ENCODE assay signal across 8 mouse cellular contexts in the genomic region with DNA sequence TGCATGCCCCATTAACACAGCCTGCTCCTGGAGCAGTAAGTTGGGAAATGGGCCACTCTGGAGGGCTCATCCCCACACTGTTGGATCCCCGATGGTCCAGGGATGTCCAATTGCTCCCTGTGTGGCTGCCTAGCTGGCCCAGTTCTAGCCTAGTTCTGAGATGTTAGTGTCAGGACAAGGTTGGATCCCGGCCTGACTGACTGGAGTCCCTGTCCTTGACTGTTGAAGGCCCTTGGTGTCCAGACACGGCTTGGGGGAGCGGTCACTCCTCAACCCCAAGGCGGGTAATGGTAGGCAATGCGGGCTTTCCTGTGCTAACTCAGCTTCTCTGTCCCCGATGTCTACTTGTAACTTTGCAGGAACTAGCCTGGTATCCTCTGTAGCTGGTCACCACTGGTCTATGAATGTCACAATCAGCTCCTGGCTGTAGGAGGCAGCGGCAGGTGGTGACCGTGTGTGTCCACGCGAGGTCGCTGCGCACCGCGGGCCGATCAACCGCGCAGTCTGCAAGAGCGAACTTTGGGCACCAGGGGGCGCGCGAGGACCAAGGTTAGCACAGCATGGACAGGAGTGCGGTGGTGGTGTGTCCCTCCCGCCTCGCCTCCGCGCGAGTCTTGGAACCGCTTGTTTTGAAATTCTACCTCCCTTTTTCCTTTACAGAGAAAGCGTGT. TPM values are rescaled to one million over a fixed set of nuclear protein-coding genes. Genes with fewer than 3 reads are reported as not detected.
DNase-seq lines count a peak whose midpoint lies in the region; ATAC-seq and TF ChIP-seq lines count a peak whose summit lies in the region.

No protein-coding gene starts in this region.

- H3K4me1 ChIP-seq in heart, embryonic 12.5 days (replicated peaks): peaks cover 9% of the 10 kb centered on the region
- H3K4me1 ChIP-seq in kidney, embryonic 16.5 days (ENCODE audit: insufficient read depth, low read length): no peaks in the 10 kb centered on the region

- H3K9ac ChIP-seq in heart, embryonic 12.5 days: peak overlapping the region; percentile 56
- H3K9ac ChIP-seq in kidney, embryonic 16.5 days (replicated peaks; ENCODE audit: low read length): no peak overlapping the region

- 13% methylated on average over 30 of the region's 30 CpGs for WGBS in heart, embryonic 12.5 days
- 15% methylated on average over 30 of the region's 30 CpGs for WGBS in kidney, embryonic 16.5 days

- H3ac ChIP-seq in C2C12 (ENCODE audit: control insufficient read depth, insufficient read length, low read depth): no peak overlapping the region

- no peaks in the 10 kb centered on the region for H3K9me3 ChIP-seq in heart, embryonic 12.5 days (replicated peaks)
- no peaks in the 10 kb centered on the region for H3K9me3 ChIP-seq in kidney, embryonic 16.5 days (ENCODE audit: low read length)

- H3K79me2 ChIP-seq in C2C12 (ENCODE audit: control insufficient read depth, insufficient read depth): no peaks in the 10 kb centered on the region

- no peak overlapping the region for H3K27ac ChIP-seq in heart, embryonic 12.5 days (ENCODE audit: poor library complexity, severe bottlenecking)
- H3K27ac ChIP-seq in kidney, embryonic 16.5 days (ENCODE audit: low read length): no peak overlapping the region

- peaks cover 7% of the 10 kb centered on the region for H3K27me3 ChIP-seq in C2C12 (ENCODE audit: control insufficient read depth, insufficient read depth, insufficient read length)
- H3K27me3 ChIP-seq in heart, embryonic 12.5 days (replicated peaks): peaks cover 43% of the 10 kb centered on the region
- H3K27me3 ChIP-seq in kidney, embryonic 16.5 days (ENCODE audit: insufficient read depth, low read length): no peaks in the 10 kb centered on the region

- H3K79me3 ChIP-seq in C2C12 (ENCODE audit: low read depth): no peaks in the 10 kb centered on the region

- peak overlapping the region; percentile 62 for H3K4me2 ChIP-seq in heart, embryonic 12.5 days
- peak overlapping the region; percentile 46 for H3K4me2 ChIP-seq in kidney, embryonic 16.5 days (replicated peaks; ENCODE audit: low read depth, low read length)

- DNase-seq in brain, adult 2 months (ENCODE audit: low read depth, low spot score): peak; percentile 91
- DNase-seq in liver: peak; percentile 93
- peak; percentile 79 to 86 for DNase-seq in spleen, postnatal 36 days (ENCODE audit: low spot score in 2 of 2)

- peak; percentile 100 for TF ChIP-seq CTCF in C2C12 (IDR thresholded peaks at IDR 0.05; ENCODE audit: control insufficient read depth, insufficient read depth, insufficient read length)

- no peak overlapping the region for H3K4me3 ChIP-seq in C2C12 (ENCODE audit: insufficient read depth, poor library complexity, severe bottlenecking)
- H3K4me3 ChIP-seq in heart, embryonic 12.5 days: 0 out of 2 replicates have a peak overlapping the region, but pooled peaks have one; percentile 21
- H3K4me3 ChIP-seq in kidney, embryonic 16.5 days (ENCODE audit: low read length): no peak overlapping the region

- ATAC-seq in erythroblast, adult 5-6 weeks (replicated peaks; ENCODE audit: low FRiP score, poor library complexity, severe bottlenecking): peak; percentile 98
- peak; percentile 85 for ATAC-seq in heart, embryonic 12.5 days (ENCODE audit: insufficient number of reproducible peaks, low FRiP score)
- peak; percentile 91 for ATAC-seq in kidney, embryonic 16.5 days (ENCODE audit: low FRiP score, low TSS enrichment)
- peak; percentile 93 for ATAC-seq in monocyte, adult 5-6 weeks (replicated peaks; ENCODE audit: insufficient number of reproducible peaks, low FRiP score, low TSS enrichment, poor library complexity, severe bottlenecking)

- H3K36me3 ChIP-seq in C2C12 (ENCODE audit: control insufficient read depth, insufficient read depth): no peaks in the 10 kb centered on the region
- no peaks in the 10 kb centered on the region for H3K36me3 ChIP-seq in heart, embryonic 12.5 days
- H3K36me3 ChIP-seq in kidney, embryonic 16.5 days (ENCODE audit: insufficient read depth, low read length): no peaks in the 10 kb centered on the region

TF ChIP-seq in C2C12, 6 proteins besides CTCF, POLR2A, EP300 and RAD21:
- TF ChIP-seq MAX (IDR thresholded peaks at IDR 0.05): peak; percentile 21
- no peak for TF ChIP-seq USF1 (IDR thresholded peaks at IDR 0.05; ENCODE audit: low read depth)
TF ChIP-seq in C2C12: peak in this region for 1.

RNA-seq across cellular contexts. Expression of gene Glrx3, which starts 40.7 kb away (rescaled TPM):
- polyA plus RNA-seq in C2C12 (2012; fragmentation: generic; extraction: Trizol): 241 TPM
- 22.7 and 25.7 TPM in 2 replicates for total RNA-seq in erythroblast, adult 5-6 weeks (2015; ENCODE audit: low replicate concordance)
- 27.1 and 28.6 TPM in 2 replicates for total RNA-seq in erythroblast, adult 5-6 weeks (2017; ENCODE audit: low replicate concordance)
- polyA plus RNA-seq in heart, embryonic 12.5 days (2016; fragmentation: Nextera tagmentation; extraction: Ambion mirVana): 173 and 177 TPM in 2 replicates
- polyA plus RNA-seq in kidney, embryonic 16.5 days (2015; fragmentation: Nextera tagmentation; extraction: Ambion mirVana): 234 and 247 TPM in 2 replicates
- 83.6 to 87.3 TPM (median 86.3 TPM) in 3 replicates for total RNA-seq in monocyte, adult 5-6 weeks (2017)
